Mouse (Mus musculus): ENCODE results near the gene Slc35f3. TPM values are rescaled to one million over a fixed set of nuclear protein-coding genes. Genes with fewer than 3 reads are reported as not detected.

Gene Slc35f3
- total RNA-seq, 2 experiments from 2014 or later, result not detected

DNA sequence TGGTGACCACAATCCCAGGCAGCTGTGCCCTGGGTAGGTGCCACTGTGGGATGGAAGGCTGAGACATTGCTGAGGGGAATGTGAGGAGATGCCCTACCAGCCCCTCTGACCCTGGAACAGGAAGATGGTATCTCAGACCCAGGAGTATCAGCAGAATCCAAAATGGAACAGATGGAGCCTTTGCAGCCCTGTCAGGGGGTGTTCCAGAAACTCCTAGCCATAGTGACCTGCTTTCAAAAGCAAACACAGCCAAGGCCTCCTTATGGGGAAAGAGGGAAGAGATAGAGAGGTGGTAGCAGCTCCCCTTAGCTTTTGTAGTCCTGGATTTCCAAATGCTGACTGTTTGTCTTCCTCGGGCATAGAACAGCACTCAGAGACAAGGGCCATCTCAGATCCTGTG is 27.8 kb downstream of the Slc35f3 start:
- intact Hi-C loops (cut with DNase I), result no loop called here
- DNase-seq, result no peak

DNA sequence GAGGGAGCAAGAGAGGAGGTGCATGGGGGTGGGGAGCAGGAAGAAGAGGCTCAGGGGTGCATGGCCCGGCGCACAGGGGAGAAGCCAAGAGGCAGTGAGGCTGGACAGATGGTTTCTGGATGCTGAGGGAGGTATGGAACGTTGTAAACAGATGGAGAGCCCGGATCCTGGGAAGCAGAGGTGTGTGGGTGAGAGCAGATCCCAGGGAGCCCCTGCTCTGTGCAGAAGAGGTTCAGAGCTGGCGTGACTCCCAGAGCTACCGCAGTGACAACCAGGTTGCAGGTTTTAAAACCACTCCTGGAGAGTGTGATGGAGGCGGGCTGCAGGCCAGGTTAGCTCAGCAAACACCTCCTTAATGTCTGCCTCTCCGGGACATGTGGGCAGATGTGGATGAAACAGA is 28.4 kb downstream of the Slc35f3 start:
- intact Hi-C loops (cut with DNase I), result no loop called here
- DNase-seq, result no peak

DNA sequence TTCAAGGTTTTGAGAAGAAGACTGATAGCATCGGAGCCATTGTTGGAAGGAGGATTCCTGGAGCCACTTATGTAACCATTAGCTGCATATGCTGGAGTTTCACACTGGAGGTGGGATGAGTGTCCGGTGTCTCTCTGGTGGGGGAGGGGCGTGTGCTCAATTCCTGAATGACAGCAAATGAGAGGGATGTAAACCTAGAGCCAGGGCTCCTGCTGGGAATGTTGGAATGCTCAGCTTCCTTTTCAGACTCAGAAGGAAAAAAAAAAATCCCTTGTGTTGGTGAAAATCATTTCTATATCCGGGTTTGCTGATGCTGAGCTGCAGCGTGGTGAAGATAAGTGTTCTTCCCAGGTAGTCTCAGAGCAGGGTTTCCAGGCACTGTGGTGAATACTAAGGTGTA is 29.4 kb downstream of the Slc35f3 start:
- DNase-seq, result no peak
- intact Hi-C loops (cut with DNase I), result no loop called here

DNA sequence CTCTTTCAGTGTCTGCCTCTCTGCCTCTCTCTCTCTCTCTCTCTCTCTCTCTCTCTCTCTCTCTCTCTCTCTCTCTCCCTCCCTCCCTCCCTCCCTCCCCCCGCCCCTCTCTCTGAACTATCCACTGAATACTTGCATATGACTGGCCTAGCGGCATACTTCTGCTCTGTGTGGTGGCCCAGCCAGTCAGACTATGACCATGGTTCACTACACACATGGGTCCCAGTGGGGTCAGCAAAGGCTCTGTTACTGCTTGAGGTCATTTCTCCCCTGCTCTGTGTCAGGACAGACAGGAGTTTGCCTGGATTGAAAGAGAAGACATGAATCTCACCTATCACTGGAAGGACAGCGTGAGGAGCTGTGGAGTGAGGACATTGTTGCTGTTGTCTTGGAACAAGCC is 40.5 kb downstream of the Slc35f3 start:
- DNase-seq, result no peak
- intact Hi-C loops (cut with DNase I), result no loop called here

DNA sequence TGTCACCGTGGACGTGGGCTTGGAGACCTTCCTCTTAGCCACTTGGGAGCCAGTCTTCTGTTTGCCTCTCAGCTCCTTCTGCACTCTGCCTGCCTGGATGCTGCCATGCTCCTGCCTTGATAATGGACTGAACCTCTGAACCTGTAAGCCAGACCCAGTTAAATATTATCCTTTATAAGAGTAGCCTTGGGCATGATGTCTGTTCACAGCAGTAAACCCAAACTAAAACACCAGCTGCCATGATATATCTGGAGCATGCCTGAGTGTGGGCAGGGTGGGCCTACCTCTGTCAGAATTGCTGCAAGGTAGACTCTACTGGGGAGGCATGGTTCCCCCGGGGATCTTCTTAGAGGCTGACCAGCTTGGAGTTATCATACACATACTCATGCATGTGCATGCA is 41.0 kb downstream of the Slc35f3 start:
- no peak for DNase-seq
- intact Hi-C loops (cut with DNase I), result no loop called here

DNA sequence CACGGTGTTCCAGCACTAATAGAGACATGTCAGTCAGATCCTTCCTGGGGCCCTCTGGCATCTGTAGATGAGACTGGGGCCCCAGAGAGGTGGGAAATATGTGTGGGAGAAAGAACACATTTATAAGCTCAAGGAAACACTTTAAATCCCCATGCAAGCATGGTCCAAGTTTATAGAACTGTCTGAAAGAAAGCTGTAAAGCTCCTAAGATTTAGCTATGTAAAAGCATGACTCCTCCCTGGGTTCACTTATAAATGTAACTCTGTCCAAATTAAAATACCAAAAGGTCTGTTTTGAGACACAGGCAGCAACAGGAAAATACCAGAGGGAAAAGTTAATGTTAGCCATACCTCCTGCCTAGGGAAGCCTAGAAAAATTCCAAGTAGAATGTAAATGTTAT is 42.8 kb downstream of the Slc35f3 start:
- intact Hi-C loops (cut with DNase I), result no loop called here

DNA sequence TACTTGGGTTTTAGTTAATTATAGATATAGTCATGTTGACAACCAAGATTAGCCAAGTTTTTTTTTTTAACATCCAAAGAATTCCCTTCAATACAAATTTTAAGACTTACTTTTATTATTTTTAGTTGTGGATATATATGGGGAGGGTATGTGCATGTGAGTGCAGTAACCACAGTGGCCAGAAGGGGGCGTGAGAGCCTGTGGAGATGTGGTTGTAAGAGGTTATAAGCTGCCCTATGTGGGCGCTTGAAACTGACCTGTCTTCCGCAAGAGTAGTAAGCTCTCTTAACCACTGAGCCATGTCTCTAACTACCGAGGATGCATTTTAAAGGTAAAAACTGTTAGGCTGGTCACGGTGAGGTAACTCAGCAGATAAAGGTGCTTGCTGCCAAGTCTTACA is 45.1 kb downstream of the Slc35f3 start:
- DNase-seq, result no peak
- intact Hi-C loops (cut with DNase I), result no loop called here

More for the DNA sequence above, 42.8 kb downstream of the Slc35f3 start:
- DNase-seq, result no peak

DNA sequence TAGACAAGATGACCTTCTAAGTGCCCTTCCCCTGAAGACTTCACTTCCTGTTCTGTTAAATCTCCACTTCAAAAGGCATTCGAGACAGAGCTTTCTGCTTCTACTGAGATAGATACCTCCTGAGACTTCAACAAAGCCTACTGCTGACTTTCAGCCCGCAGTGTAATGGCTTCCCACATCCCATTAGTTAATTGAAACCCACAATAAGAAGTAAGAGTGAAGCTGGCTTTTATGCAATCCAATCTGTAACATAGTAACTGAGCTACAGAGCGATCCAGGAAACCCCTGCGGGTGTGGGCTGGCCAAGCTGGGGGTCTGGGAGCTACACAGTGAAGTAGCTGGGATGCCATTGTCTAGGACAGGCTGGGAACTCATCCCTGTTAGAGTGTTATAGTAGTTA is 46.7 kb downstream of the Slc35f3 start:
- intact Hi-C loops (cut with DNase I), result no loop called here
- no peak for DNase-seq

DNA sequence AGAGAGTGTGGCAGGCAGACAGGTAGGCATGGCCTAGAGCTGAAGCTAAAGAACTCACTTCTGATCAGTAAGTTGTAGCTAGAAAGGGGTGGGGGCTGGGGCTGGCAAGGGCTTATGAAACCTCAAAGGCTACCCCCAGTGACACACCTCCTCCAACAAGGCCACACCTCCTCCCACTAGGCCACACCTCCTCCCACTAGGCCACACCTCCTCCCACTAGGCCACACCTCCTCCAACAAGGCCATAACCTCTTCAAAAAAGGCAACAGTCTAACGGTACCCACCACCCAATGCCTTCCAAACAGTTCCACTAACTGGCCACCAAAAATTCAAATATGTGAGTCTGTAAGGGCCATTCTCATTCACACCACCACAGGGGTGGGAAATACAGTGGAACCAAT is 54.9 kb downstream of the Slc35f3 start:
- intact Hi-C loops (cut with DNase I), result no loop called here
- DNase-seq, result no peak

DNA sequence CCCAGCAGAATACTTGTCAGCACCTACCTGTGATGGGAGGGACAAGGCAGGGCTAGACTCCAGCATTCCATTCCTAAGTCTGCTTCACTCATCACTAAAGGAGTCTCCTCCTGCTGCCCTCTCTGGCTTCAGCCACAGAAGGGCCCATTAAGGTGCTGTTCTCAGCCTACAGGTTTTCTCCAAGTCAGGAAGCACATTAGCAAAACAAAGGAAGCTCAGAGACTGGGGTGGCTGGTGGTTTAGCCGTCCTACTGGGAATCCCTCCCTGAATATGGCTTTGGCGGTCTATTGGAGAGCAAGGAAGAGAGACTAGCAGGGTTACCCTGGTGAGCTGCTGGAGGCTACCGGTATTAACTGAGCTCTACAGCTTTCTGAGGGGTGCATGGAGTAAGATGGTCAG is 59.6 kb downstream of the Slc35f3 start:
- DNase-seq, result no peak
- intact Hi-C loops (cut with DNase I), result no loop called here

DNA sequence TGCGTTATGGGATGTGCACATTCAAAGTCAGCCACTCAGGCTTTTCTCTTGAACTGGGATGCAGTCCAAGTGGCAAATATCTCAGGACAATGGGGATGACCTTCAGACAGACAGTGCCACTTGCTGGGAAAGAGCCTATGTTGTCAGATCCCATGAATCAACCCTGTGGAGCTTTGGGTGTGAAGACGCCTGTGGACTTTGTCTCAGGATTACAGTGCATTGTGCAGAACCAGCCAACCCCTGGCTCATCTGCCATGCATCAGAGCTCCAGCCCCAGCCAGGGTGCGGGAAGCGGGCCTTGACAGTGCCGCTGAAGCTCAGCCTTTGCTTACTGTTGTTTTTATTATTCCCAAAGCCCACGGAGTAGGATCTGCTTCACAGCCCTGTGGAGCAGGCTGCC is 60.9 kb downstream of the Slc35f3 start:
- intact Hi-C loops (cut with DNase I), result no loop called here
- no peak for DNase-seq

DNA sequence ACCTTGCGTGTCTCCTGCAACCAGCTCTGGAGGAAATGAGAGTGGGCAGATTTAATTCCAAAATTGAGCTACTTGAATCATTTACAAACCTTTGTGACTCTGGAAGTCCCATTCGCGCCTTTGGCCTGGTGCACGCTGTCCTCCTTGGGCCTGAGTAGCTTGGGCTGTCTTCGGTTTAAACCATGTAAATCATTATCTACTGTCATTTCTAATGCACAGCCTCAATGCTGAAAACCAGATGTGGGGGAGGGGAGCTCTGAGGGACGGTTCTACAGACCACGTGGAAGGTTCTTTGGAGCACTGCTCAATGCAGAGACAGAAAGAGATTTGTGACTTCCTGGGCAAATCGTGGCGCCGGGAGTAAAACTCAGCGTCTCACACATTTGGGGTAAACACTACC is 61.7 kb downstream of the Slc35f3 start:
- DNase-seq, result no peak
- intact Hi-C loops (cut with DNase I), result no loop called here

DNA sequence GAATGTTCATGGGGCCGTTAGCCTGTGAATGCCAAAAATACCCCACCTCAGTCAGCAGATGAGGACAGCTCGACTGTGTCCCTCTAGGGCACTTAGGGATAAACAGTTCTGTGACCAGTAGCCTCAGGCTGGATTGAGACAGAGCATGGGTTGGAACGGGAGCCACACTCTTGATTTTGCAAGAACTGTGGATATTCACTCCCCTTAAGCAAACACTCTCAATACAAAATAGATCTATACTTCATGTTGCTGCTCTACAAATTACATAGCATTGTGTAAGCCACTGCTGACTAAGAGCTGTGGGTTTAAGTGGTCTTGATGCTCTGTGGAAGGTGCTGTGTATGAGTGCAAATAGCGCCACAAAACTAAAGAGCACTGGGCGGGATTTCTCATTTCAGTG is 62.3 kb downstream of the Slc35f3 start:
- intact Hi-C loops (cut with DNase I), result no loop called here
- DNase-seq, result no peak

DNA sequence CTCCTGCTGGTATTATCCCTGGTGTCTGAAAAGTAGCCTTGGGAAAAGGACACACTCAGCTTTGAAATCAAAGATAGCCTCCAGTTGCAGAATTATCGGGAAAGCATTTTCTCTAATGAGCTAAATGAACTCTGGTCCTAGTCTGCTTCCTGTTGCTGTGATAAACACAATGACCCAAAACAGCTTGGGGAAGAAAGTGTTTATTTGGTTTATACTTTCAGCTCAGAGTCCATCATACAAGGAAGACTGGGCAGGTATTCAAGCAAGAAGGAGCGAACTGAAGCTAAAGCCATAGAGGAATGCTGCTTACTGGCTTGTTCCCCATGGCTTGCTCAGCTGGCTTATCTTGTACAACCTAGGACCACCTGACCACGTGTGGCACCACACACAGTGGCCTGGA is 67.9 kb downstream of the Slc35f3 start:
- intact Hi-C loops (cut with DNase I), result no loop called here
- no peak for DNase-seq

DNA sequence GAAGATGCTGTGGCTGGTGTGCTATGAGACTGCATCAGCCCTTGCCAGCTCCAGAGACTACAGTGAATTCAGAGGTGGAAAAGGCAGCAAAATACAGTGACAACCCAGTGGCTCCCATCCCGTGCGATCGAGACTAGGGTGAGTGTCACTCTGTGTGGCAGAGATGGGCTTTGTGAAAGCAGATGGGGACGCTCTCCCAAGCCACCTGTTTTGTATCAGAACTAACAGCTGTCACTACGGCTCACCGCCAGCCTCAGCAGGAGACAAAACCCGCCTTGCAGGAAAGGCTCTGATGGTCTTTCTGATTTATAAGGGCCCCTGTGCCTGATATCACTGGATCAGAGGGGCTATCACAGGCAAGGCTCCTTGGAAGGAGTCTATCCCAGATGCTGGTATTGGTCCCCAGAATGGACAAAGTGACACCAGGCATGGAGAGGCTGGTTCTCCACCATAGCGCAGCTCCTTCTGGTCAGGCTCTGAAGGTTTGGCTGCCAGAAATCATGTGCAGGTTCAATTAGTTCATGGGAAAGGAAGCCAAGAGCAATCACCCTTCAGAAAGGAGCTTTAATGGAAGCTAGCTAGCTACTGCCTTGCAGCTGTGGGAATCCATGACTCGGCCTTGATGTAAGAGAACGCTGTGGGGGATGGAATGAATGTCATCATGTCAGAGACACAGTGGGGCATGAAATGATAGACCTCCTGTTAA is 70.1 kb downstream of the Slc35f3 start:
- intact Hi-C loops (cut with DNase I), result no loop called here

DNA sequence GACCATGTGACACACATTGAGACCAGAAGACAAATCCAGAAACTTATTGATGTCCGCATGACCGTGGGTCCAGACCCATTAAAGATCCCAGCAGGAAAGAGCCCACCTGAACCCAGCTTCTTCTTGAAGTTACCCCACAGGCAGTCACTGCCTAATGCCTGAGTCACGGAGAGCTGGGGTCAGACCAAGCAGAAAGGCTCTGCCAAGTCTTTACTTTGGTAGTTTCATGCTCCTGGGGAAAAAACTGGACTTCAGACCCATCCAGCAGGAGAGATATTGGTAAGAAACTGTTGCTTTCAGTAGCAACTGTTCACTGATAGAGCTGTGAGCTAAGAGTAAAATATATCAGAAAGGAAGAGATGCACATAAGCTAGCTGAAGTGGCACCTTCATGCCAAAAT is 73.5 kb downstream of the Slc35f3 start:
- intact Hi-C loops (cut with DNase I), result no loop called here
- no peak for DNase-seq

More for the DNA sequence above, 70.1 kb downstream of the Slc35f3 start:
- no peak for DNase-seq

DNA sequence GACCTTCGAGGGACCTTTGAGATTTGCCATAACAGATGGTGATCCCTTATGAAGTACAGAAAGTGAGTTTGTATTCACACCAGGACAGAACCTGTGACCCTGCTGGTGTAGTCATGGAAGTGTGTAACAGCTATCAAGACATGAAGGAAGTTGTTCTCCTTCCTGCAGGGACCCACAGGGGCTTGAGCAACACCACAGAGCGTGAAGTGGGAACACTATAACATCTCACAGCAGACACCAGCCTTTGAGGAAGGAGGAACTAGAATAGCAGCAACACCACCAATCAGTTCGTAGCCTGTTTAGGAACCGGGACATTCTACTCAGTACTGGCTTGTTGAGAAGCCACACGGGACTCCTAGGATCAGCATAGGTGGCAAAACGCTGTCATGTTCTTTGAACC is 81.2 kb downstream of the Slc35f3 start:
- no peak for DNase-seq
- intact Hi-C loops (cut with DNase I), result no loop called here

DNA sequence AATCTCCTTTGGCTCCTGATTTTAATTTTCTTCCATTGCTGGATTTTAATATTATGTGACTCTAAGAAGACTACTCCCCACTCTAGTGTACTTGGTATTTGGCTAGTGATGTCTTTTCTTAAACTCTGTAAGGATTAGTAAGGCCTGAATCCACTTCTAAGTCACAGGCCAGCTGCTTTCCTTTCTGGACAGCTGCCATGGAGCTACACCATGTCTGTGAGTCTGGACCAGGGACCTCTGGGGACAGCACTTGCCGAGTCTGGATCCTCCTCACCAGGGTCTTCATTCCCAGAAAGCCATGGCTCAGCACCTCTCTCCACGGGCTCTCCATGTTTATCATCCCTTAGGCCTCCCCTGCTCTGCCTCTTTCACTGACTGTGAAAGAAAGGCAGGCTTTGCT is 81.8 kb downstream of the Slc35f3 start:
- DNase-seq, result no peak
- intact Hi-C loops (cut with DNase I), result loop anchor here (5.0 kb wide), 1 partner anchor 123 kb away; no protein-coding TSS in a partner anchor

DNA sequence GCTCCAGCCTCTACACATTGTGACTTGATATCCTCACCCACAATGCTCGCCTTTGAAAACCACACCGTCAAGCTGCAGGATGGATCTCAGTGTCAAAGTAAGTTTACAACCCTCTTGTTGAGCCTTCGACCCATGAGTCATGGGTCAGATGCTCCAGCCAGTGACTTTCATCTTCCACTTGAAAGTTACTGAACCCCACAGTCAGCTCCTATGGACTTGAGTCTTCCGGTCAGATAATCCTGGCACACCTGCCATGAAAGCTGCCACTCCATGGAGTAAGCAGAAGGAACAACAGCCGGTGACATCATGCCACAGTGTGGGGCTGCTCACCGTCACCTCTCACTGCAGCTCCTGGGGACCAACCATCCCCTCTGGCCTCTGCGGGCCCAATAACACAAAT is 82.9 kb downstream of the Slc35f3 start:
- DNase-seq, result no peak
- intact Hi-C loops (cut with DNase I), result loop anchor here (5.0 kb wide), 1 partner anchor 124 kb away; no protein-coding TSS in a partner anchor

DNA sequence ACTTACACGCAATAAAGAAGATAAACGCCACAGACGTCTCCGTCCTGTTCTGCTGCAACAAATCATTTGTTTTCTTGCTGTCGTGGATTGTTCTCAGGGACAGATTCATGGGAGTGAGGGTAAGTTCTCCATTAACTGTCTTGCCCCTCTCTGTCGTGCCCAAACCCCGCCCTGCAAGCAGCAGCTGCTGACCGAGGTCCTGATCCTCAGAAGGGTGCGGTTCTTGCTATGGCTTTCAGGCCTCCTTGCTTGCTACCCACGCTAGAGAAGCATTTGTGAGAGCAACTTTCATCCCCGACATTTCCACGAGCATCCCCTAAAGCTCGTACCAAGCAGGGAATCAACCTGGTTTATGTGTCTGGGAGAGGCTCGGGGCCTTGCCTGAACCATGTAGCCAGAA is 83.9 kb downstream of the Slc35f3 start:
- no peak for DNase-seq
- intact Hi-C loops (cut with DNase I), result loop anchor here (5.0 kb wide), 1 partner anchor 125 kb away; no protein-coding TSS in a partner anchor

DNA sequence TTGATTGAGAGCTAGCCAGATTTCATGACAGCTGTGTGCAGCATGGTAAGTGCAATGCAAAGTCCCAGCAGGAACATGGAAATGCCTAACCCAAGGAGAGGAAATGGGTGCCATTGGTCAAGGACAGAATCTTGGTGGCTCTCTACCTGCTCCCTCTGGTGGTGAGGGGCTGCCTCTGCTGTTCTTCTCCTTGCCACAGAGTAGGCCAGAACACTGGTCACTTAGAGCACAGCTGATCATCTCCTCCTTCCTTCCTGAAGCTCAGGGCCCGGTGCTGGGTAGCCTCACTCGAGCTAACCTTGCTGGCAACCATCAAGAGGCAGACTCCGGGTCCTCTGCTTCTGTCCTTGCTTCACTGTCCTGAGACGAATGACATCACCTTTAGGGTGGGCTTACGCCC is 84.4 kb downstream of the Slc35f3 start:
- intact Hi-C loops (cut with DNase I), result loop anchor here (5.0 kb wide), 1 partner anchor 125 kb away; no protein-coding TSS in a partner anchor
- no peak for DNase-seq

DNA sequence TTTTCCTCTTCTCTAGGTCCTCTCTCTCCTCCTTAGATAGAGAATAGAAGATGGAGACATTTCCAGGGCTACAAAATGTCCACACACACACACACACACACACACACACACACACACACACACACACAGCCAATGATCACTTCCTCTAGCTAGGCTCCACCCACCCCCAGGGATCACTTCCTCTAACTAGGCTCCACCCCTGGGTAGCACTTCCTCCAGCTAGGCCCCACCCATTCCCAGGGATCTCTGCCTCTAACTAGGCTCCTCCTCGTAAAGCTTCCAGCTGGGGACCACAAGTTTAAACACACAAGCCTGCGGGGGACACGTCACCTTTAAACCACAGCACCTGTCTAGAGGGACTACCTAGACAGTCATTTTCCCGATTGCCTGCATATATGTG is 89.2 kb downstream of the Slc35f3 start:
- intact Hi-C loops (cut with DNase I), result loop anchor here (5.0 kb wide), 1 partner anchor 85 kb away; no protein-coding TSS in a partner anchor
- no peak for DNase-seq

DNA sequence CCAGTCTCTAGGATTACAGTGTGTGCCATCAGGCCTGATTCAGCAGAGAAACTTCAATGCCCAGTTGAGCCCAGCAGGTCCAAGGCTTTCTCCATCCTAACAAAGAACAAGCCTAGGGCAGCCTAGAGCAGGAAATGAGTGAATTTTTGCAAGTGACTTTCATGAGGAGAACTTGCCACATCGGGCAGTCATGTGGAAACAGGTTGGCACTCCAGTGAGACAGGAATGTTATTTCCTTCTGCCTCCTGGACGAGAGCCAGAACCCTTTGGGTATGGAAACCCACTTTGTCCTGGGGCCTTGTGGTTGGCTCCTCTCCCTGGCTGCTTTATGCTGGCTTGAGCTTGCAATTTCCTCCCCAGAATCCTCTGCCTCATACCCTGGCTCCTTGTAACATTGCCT is 93.2 kb downstream of the Slc35f3 start:
- intact Hi-C loops (cut with DNase I), result no loop called here
- no peak for DNase-seq

Measured in gastrocnemius, postnatal 36 days (tissue).